Mouse (Mus musculus): Measurements from ENCODE around the gene Klk7. TPM values are rescaled to one million over a fixed set of nuclear protein-coding genes. Genes with fewer than 3 reads are reported as not detected.

Gene Klk7
- polyA plus RNA-seq, 1 experiment from 2014 or later: not detected

- WGBS: 38% methylated on average over 7 of the region's 7 CpGs
- Histone ChIP-seq H3K4me2 (ENCODE audit: low read depth, low read length) (no peak overlapping the region), H3K4me1 (replicated peaks; ENCODE audit: control insufficient read depth, insufficient read depth, low read length) (no peaks in the 10 kb centered on the region), H3K27ac (ENCODE audit: low read length) (no peak overlapping the region), H3K9ac (ENCODE audit: low read length) (no peak overlapping the region), H3K27me3 (ENCODE audit: control insufficient read depth, insufficient read depth, low read depth, low read length) (no peaks in the 10 kb centered on the region), H3K4me3 (ENCODE audit: low read length) (no peak overlapping the region), H3K9me3 (ENCODE audit: control insufficient read depth, low read length) (no peaks in the 10 kb centered on the region), H3K36me3 (ENCODE audit: control insufficient read depth, insufficient read depth, low read length) (no peaks in the 10 kb centered on the region)
- no peak for ATAC-seq (ENCODE audit: low read depth)
These were observed 35.6 kb upstream of the Klk7 start for GRCm38 (mm10) chr7:43775311-43776057.

GRCm38 (mm10) chr7:43776506-43776905 is 34.6 kb upstream of the Klk7 start:
- Histone ChIP-seq H3K27me3 (ENCODE audit: control insufficient read depth, insufficient read depth, low read depth, low read length) (no peaks in the 10 kb centered on the region), H3K4me3 (ENCODE audit: low read length) (no peak overlapping the region), H3K9me3 (ENCODE audit: control insufficient read depth, low read length) (no peaks in the 10 kb centered on the region), H3K4me2 (ENCODE audit: low read depth, low read length) (no peak overlapping the region), H3K36me3 (ENCODE audit: control insufficient read depth, insufficient read depth, low read length) (no peaks in the 10 kb centered on the region), H3K4me1 (replicated peaks; ENCODE audit: control insufficient read depth, insufficient read depth, low read length) (no peaks in the 10 kb centered on the region), H3K9ac (ENCODE audit: low read length) (no peak overlapping the region), H3K27ac (ENCODE audit: low read length) (no peak overlapping the region)
- ATAC-seq (ENCODE audit: low read depth): no peak
- 80% methylated on average over 5 of the region's 5 CpGs for WGBS

- no peaks in the 10 kb centered on the region for H3K36me3 ChIP-seq (ENCODE audit: control insufficient read depth, insufficient read depth, low read length)
- no peaks in the 10 kb centered on the region for H3K27me3 ChIP-seq (ENCODE audit: control insufficient read depth, insufficient read depth, low read depth, low read length)
- ATAC-seq (ENCODE audit: low read depth): no peak
- H3K9me3 ChIP-seq (ENCODE audit: control insufficient read depth, low read length): no peaks in the 10 kb centered on the region
- 79% methylated on average over 12 of the region's 12 CpGs for WGBS
- no peak overlapping the region for H3K4me2 ChIP-seq (ENCODE audit: low read depth, low read length)
- H3K4me3 ChIP-seq (ENCODE audit: low read length): no peak overlapping the region
- no peak overlapping the region for H3K9ac ChIP-seq (ENCODE audit: low read length)
- no peaks in the 10 kb centered on the region for H3K4me1 ChIP-seq (replicated peaks; ENCODE audit: control insufficient read depth, insufficient read depth, low read length)
- no peak overlapping the region for H3K27ac ChIP-seq (ENCODE audit: low read length)
These were observed 33.7 kb upstream of the Klk7 start for GRCm38 (mm10) chr7:43777423-43777822.

- Histone ChIP-seq H3K4me1 (replicated peaks; ENCODE audit: control insufficient read depth, insufficient read depth, low read length) (peaks cover 3% of the 10 kb centered on the region), H3K36me3 (ENCODE audit: control insufficient read depth, insufficient read depth, low read length) (no peaks in the 10 kb centered on the region), H3K4me3 (ENCODE audit: low read length) (no peak overlapping the region), H3K9me3 (ENCODE audit: control insufficient read depth, low read length) (no peaks in the 10 kb centered on the region), H3K4me2 (ENCODE audit: low read depth, low read length) (no peak overlapping the region), H3K27me3 (ENCODE audit: control insufficient read depth, insufficient read depth, low read depth, low read length) (no peaks in the 10 kb centered on the region), H3K27ac (ENCODE audit: low read length) (no peak overlapping the region), H3K9ac (ENCODE audit: low read length) (no peak overlapping the region)
- 81% methylated on average over 10 of the region's 10 CpGs for WGBS
- no peak for ATAC-seq (ENCODE audit: low read depth)
These were observed 32.7 kb upstream of the Klk7 start for GRCm38 (mm10) chr7:43778176-43778970.

GRCm38 (mm10) chr7:43780241-43780640 is 30.9 kb upstream of the Klk7 start:
- peaks cover 3% of the 10 kb centered on the region for H3K4me1 ChIP-seq (replicated peaks; ENCODE audit: control insufficient read depth, insufficient read depth, low read length)
- H3K27ac ChIP-seq (ENCODE audit: low read length): no peak overlapping the region
- ATAC-seq (ENCODE audit: low read depth): no peak
- 36% methylated on average over 6 of the region's 6 CpGs for WGBS
- H3K36me3 ChIP-seq (ENCODE audit: control insufficient read depth, insufficient read depth, low read length): no peaks in the 10 kb centered on the region
- no peaks in the 10 kb centered on the region for H3K9me3 ChIP-seq (ENCODE audit: control insufficient read depth, low read length)
- no peaks in the 10 kb centered on the region for H3K27me3 ChIP-seq (ENCODE audit: control insufficient read depth, insufficient read depth, low read depth, low read length)
- no peak overlapping the region for H3K4me3 ChIP-seq (ENCODE audit: low read length)
- no peak overlapping the region for H3K9ac ChIP-seq (ENCODE audit: low read length)
- H3K4me2 ChIP-seq (ENCODE audit: low read depth, low read length): no peak overlapping the region

GRCm38 (mm10) chr7:43780746-43781145 is 30.3 kb upstream of the Klk7 start, which contains the start of gene Klk10:
Gene Klk10, plus strand, starts transcription at chr7:43781035.
- Histone ChIP-seq H3K9ac (ENCODE audit: low read length) (no peak within 1 kb of the TSS), H3K4me2 (ENCODE audit: low read depth, low read length) (no peak within 1 kb of the TSS), H3K36me3 (ENCODE audit: control insufficient read depth, insufficient read depth, low read length) (no peaks in the 10 kb centered on the region), H3K27ac (ENCODE audit: low read length) (no peak within 1 kb of the TSS), H3K4me3 (ENCODE audit: low read length) (no peak within 1 kb of the TSS), H3K27me3 (ENCODE audit: control insufficient read depth, insufficient read depth, low read depth, low read length) (no peaks in the 10 kb centered on the region), H3K9me3 (ENCODE audit: control insufficient read depth, low read length) (no peaks in the 10 kb centered on the region), H3K4me1 (replicated peaks; ENCODE audit: control insufficient read depth, insufficient read depth, low read length) (peaks cover 3% of the 10 kb centered on the region)
- ATAC-seq (ENCODE audit: low read depth): peak; percentile 7; the same call in 1 of the 2 replicates
- 31% methylated on average over 5 of the region's 5 CpGs for WGBS

- WGBS: 85% methylated on average over 11 of the region's 11 CpGs
- no peaks in the 10 kb centered on the region for H3K27me3 ChIP-seq (ENCODE audit: control insufficient read depth, insufficient read depth, low read depth, low read length)
- H3K9ac ChIP-seq (ENCODE audit: low read length): no peak overlapping the region
- H3K4me3 ChIP-seq (ENCODE audit: low read length): no peak overlapping the region
- H3K36me3 ChIP-seq (ENCODE audit: control insufficient read depth, insufficient read depth, low read length): no peaks in the 10 kb centered on the region
- no peak for ATAC-seq (ENCODE audit: low read depth)
- no peaks in the 10 kb centered on the region for H3K9me3 ChIP-seq (ENCODE audit: control insufficient read depth, low read length)
- H3K27ac ChIP-seq (ENCODE audit: low read length): no peak overlapping the region
- H3K4me2 ChIP-seq (ENCODE audit: low read depth, low read length): no peak overlapping the region
- peaks cover 3% of the 10 kb centered on the region for H3K4me1 ChIP-seq (replicated peaks; ENCODE audit: control insufficient read depth, insufficient read depth, low read length)
These were observed 29.6 kb upstream of the Klk7 start for GRCm38 (mm10) chr7:43781541-43781940.

- Histone ChIP-seq H3K4me1 (replicated peaks; ENCODE audit: control insufficient read depth, insufficient read depth, low read length) (peaks cover 3% of the 10 kb centered on the region), H3K9ac (ENCODE audit: low read length) (peak overlapping the region; percentile 61), H3K4me3 (ENCODE audit: low read length) (peak overlapping the region; percentile 35), H3K36me3 (ENCODE audit: control insufficient read depth, insufficient read depth, low read length) (no peaks in the 10 kb centered on the region), H3K9me3 (ENCODE audit: control insufficient read depth, low read length) (no peaks in the 10 kb centered on the region), H3K27ac (ENCODE audit: low read length) (no peak overlapping the region), H3K4me2 (ENCODE audit: low read depth, low read length) (peak overlapping the region; percentile 68), H3K27me3 (ENCODE audit: control insufficient read depth, insufficient read depth, low read depth, low read length) (no peaks in the 10 kb centered on the region)
- WGBS: 8% methylated on average over 36 of the region's 36 CpGs
- ATAC-seq (ENCODE audit: low read depth): peak; percentile 78
These were observed 28.5 kb upstream of the Klk7 start for GRCm38 (mm10) chr7:43782275-43783265.

Data from lung, embryonic 16.5 days (tissue).